Mouse (Mus musculus) cerebellum, adult 9-11 months (tissue): ENCODE measurements around the gene Mrgprh.
A peak's percentile ranks its signal among the peaks of the same experiment; 100 is the strongest.
"Not testable (repeated sequence)": the region's sequence is repeated elsewhere in the genome, so short reads cannot be mapped to it uniquely, and the experiment has no call there.

Source experiments
- DNase-seq: peaks from one replicate; pipeline ENCODE4 v3.0.0; 2022

The Mrgprh gene

GRCm38 (mm10) chr17:12872275-12873028, 3.4 kb upstream of the Mrgprh start:
- DNase-seq, result peak; percentile 54

GRCm38 (mm10) chr17:12880178-12880577, 4.3 kb downstream of the Mrgprh start:
- DNase-seq, result peak; percentile 73

- no peak for DNase-seq
Observed at GRCm38 (mm10) chr17:12881216-12881615, 5.4 kb downstream of the Mrgprh start.

- no peak for DNase-seq
Observed at GRCm38 (mm10) chr17:12886620-12887019, 10.8 kb downstream of the Mrgprh start.

- no peak for DNase-seq
Observed at GRCm38 (mm10) chr17:12887021-12887775, 11.4 kb downstream of the Mrgprh start.

- DNase-seq, result no peak
Observed at GRCm38 (mm10) chr17:12891054-12891453, 15.2 kb downstream of the Mrgprh start.

- DNase-seq, result no peak
Observed at GRCm38 (mm10) chr17:12892033-12892432, 16.2 kb downstream of the Mrgprh start.

GRCm38 (mm10) chr17:12897674-12898073, 21.8 kb downstream of the Mrgprh start:
- no peak for DNase-seq

- not testable (repeated sequence) for DNase-seq
Observed at GRCm38 (mm10) chr17:12898607-12899006, 22.8 kb downstream of the Mrgprh start.

GRCm38 (mm10) chr17:12902291-12902690, 26.5 kb downstream of the Mrgprh start:
- DNase-seq, result no peak

GRCm38 (mm10) chr17:12903372-12904333, 27.8 kb downstream of the Mrgprh start:
- no peak for DNase-seq

- no peak for DNase-seq
Observed at GRCm38 (mm10) chr17:12904349-12904748, 28.5 kb downstream of the Mrgprh start.

GRCm38 (mm10) chr17:12905810-12906209, 30.0 kb downstream of the Mrgprh start:
- DNase-seq, result no peak

GRCm38 (mm10) chr17:12906436-12906835, 30.6 kb downstream of the Mrgprh start:
- DNase-seq, result no peak

GRCm38 (mm10) chr17:12909361-12910280, 33.8 kb downstream of the Mrgprh start, which contains the start of gene Pnldc1:
Gene Pnldc1, minus strand, starts transcription at chr17:12910230.
- no peak for DNase-seq

- no peak for DNase-seq
Observed at GRCm38 (mm10) chr17:12910391-12910790, 34.6 kb downstream of the Mrgprh start.

- DNase-seq, result no peak
Observed at GRCm38 (mm10) chr17:12915488-12915880, 39.6 kb downstream of the Mrgprh start, which contains the start of gene Tcp1. Gene Tcp1, plus strand, starts transcription at chr17:12915701.

- DNase-seq, result peak; percentile 99
Observed at GRCm38 (mm10) chr17:12915881-12916583, 40.2 kb downstream of the Mrgprh start, which contains the start of gene Mrpl18. Gene Mrpl18, minus strand, starts transcription at chr17:12916345.

GRCm38 (mm10) chr17:12916588-12917380, 41.0 kb downstream of the Mrgprh start:
- no peak for DNase-seq

- no peak for DNase-seq
Observed at GRCm38 (mm10) chr17:12921073-12921472, 45.2 kb downstream of the Mrgprh start.
